Mouse (Mus musculus) kidney, adult 18-20 months (tissue): ENCODE measurements at regions not wholly inside any gene's neighbourhood (a gene's known extent, or its start where the extent isn't known, plus 50 kb on each side); places are given as distances from the start of the nearest gene placed in this dataset.
A peak's percentile ranks its signal among the peaks of the same experiment; 100 is the strongest.

Experiments used
- DNase-seq: peaks from one replicate; pipeline ENCODE4 v3.0.0; 2021

DNA sequence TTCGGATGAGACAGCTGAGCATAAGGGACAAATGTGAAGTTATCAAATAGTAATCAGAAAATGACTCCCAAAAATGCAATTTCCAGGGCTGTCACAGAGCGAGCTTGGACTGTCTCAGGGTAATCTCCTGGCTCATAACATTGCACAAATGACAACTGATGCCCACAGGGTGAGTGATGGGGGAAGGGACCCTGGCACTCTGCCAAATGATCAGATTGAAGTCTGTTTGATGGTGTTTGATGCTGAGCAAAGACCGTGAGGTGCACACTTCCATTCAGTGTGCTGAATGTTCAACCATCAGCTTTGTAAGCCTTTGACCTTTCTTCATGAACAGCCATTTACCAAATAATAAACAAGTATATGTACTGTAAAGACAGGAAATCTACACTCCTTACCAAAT, 169.4 kb upstream of the Sash1 start:
- no peak for DNase-seq

GRCm38 (mm10) chr10:9053371-9053770, 167.5 kb upstream of the Sash1 start:
- no peak for DNase-seq

GRCm38 (mm10) chr10:9047341-9047740, 161.5 kb upstream of the Sash1 start:
- no peak for DNase-seq

DNA sequence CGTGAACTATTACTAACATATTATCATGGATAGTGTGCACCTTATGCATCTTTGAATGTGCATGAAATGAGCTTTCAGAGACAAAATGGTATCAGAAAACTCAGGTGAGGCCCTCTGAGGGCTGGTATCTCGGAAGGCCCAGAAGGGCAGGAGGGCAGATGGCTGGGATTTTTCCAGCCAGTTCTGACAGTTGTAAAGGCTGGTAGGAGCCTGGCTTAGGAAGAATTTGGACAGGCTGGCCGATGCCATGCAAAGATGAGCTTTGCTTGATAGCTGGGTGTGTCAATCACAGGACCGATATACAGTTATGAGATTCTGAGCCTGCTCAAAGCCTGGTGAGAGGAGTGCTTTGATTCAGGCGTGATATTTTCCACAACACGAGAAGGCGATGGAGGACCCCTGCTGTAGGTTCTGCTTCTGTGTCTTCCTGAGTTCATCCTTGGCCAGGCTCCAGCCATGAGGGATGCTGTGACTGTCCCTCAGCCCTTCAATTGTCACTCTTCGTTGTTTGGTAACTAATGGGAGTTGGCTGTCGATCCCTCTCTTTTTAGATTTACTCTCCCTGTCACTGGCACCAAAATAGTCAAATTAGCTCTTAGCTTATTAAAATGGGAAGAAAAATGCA, 159.0 kb upstream of the Sash1 start:
- no peak for DNase-seq

DNA sequence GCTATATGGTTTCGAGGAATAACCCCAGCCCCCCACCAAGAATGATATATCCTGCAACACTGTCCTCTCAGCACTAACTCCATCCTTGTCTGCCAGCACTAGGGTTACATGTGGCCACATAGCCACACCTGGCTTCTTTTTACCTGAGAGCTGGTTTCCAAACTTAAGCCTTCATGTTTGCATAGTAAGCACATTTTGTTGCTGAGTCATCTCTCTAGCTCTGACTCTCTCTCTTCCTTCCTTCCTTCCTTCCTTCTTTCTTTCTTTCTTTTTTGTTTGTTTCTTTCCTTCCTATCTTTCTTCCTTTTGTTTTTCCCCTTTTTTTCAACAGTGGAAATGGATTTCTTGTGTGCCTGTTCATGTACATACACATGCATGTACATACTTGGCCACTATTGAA, 157.6 kb upstream of the Sash1 start:
- DNase-seq, result no peak

DNA sequence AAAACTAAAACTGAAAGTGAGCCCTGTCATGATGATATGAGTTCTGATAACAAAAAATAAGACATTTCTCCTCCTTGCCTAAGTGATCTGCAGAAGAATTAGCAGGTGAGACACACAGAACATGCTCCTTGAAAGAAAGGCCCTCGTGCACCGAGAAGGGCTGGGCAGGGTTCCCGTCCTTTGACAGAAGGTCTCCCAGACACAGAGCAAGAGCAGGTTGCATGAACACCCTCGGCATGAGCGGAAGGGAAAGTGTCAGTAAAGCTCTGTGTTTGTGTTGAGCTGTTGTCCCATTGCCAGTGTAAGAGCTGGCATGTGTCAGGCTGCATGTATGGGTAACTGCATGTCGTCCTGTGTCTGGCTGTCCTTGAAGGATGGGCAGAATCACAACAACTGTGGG, 144.6 kb upstream of the Sash1 start:
- no peak for DNase-seq

DNA sequence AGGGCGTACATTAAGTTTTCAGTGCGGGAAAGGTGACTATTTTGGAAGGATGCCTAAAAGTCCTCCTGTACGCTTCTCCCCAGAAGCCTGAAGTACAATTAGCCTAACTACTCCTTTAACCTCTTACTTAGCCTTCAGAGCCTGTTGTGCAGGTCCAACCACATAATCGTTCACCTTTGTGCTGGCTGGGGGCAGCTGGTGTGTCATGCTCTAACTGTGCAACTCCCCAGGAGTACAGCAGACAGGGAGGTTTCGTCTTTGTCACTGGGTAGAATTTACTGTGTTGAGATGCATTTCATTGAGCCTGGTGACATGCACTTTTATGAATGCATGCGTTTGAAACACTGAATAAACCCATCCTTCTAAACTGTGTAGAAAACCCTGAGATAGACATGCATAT, 143.6 kb upstream of the Sash1 start:
- DNase-seq, result no peak

GRCm38 (mm10) chr10:9027070-9027807, 141.4 kb upstream of the Sash1 start:
- DNase-seq, result no peak

DNA sequence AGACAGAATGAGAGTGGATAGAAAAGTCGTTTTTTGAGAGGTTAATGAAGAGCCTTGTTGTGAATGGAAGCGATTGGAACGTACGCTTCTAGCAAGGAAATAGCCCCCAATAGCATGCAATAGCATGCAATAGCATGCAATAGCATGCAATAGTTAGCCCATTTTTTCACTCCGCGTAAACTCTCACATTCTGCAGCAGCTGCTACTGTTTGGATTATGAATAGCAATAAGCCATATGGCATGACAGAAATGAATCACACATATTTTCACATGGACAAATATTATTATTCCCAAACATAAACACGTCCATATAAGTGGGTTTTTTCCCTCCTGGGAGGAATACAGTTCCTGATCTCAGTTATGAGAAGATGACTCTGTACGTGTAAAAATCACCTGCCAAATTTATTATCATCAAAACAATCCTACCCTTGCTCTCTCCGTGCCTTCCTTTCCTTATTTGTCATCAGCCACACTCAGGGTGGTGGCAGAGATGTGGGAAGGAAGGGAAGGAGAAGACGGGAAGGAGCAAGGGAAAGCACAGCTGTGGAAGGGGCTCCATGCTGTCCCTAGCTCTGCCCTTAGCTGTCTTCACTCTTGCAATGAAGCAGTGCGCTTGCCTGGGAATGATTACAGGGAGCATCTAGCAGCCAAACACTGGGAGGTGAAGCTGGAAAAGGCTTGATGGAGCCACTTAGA, 129.1 kb upstream of the Sash1 start:
- DNase-seq, result no peak

DNA sequence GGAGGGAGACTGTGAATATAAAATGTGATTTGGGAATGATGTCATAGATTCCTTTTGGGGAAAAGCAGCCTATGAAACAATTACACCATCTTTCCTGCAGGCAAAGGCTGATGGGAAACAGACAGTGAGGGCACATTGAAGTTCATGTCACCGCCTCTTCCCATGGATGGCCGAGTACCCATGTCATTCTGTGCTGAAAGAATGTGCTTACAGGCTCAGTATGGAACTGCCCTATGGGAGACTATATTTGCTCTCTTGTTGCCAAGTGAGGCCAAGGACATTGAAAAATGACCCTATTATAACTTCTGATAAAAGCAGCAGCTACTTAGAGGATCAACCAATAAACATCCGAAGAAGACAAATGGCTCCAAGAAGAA, 127.7 kb upstream of the Sash1 start:
- no peak for DNase-seq

DNA sequence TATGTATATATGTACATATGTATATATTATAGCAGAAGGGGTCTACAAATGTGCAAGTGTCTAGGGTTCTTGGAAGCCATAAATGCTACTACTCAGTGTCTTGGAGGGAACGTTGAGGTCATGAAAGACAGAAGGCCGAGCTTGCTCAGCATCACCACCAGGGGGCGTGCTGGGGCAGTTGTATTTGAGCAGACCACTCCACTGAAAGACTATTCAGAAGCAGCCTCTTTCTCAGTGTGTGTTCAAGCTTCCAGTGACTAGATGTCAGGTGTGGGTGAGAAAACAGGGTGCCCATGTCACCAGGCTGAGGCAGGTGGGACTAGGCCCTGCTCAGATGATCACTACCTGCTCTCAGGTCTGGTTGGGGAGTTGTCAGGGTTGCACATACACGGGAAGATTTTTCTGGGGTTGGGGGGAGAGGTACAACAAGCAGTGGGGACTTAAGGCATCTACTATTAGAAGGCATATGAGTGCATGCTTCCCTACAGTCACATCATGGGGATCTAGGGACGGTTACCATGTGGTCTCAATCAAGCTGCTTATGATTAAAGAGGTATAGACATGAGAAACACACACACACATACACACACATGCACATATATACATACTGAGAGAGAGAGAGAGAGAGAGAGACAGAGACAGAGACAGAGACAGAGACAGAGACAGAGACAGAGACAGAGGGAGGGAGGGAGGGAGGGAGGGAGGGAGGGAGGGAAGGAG, 127.1 kb upstream of the Sash1 start:
- DNase-seq, result peak; percentile 48

DNA sequence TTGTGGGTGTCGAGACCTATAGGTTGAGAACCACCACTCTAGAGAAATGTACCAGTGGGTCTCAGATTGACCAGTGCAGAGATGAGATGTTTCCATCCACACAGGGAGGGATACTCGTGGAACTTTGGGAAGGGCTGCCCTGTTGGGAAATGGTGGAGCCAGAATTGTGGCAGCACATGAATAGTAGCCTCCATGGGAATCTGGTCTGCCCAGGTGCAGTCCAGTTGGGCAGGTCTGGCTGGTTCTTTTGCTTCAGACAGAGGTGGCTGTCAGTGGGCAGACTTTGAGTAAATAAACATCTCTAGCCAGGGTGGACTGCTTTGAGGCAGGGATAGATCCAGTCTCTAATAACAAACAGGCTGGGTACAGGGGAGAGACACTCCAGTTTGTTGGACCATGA, 126.0 kb upstream of the Sash1 start:
- DNase-seq, result no peak

GRCm38 (mm10) chr10:9010191-9010590, 124.3 kb upstream of the Sash1 start:
- peak; percentile 8 for DNase-seq

GRCm38 (mm10) chr10:9005140-9005909, 119.5 kb upstream of the Sash1 start:
- DNase-seq, result no peak

GRCm38 (mm10) chr10:9002261-9002660, 116.4 kb upstream of the Sash1 start:
- DNase-seq, result no peak

DNA sequence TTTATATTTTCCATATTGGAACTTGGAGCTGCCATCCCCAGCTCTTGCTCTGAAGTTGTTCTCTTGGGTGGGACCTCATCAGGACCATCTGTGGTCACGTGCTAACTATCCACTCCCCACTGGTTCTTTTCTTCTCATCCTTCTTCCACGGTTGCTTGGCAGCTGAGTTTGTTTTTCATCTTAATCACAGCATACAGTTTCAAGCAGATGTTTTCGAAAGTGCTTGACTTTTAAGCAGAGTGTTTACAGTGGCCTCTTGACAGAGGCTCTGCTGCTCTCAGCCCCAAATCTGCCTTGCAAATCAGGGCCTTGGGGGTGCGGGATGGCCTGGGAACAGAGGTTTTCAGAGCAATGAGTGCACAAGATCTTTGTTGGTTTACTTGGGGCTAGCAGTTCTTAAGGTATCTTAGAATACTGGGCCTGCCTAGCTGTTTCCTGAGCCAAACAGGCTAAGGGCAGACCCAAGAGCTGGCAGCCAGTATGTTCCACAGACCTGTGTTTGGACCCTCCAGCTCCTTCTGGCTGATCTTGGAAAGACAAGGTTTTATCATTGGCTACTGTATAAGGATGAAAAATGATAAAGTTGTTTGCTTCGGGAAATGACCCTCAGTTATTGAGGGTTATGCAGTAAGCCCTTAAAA, 113.0 kb upstream of the Sash1 start:
- no peak for DNase-seq

DNA sequence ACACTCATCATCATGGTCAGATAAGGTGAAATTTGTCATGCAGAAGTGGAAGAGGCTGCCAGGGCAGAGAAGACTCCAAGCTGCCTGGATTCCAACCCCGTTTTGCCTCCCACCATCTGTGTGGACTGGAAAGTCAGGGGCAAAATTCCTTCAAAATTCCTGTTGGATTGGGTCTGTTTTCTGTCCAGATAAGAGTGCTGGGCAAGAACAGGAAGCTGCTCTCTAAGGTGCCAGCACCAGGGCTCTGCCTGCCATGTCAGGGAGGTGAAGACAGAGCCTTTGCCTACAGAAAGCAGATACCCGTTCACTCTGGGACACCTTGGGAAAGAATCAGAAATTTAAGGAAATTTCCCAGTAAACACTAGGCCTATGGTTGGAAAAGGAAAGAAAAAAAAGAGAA, 112.5 kb upstream of the Sash1 start:
- DNase-seq, result no peak

- no peak for DNase-seq
These were observed 109.2 kb upstream of the Sash1 start for GRCm38 (mm10) chr10:8995097-8995496.

DNA sequence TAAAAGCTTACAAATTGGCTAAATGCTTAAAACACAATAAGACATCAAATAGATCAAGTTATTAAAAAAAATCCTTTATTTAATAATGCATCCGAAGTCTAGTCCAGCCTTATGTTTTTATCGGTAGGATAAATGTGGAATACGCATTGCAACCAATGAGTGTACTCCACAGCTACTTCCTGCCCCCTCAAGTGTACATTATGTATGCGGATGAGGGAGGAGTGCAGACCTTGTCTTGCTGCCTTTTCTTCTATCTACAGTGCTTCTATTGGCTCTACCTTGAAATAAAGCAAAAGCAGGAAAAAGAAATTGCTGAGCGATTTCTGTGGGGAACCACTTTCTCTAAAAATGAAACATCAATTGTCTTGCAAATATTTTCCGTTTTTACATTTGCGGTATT, 100.5 kb upstream of the Sash1 start:
- no peak for DNase-seq

- DNase-seq, result no peak
These were observed 97.5 kb upstream of the Sash1 start for GRCm38 (mm10) chr10:8983347-8983746.

- no peak for DNase-seq
These were observed 94.7 kb upstream of the Sash1 start for GRCm38 (mm10) chr10:8980568-8980967.

GRCm38 (mm10) chr10:8978595-8978994, 92.7 kb upstream of the Sash1 start:
- DNase-seq, result no peak
